Mouse (Mus musculus) MEL (cell line): Measurements from ENCODE around the gene Ube2q2. TPM values are rescaled to one million over a fixed set of nuclear protein-coding genes. Genes with fewer than 3 reads are reported as not detected.

Experiments
- DNase-seq: peaks from one replicate; pipeline ENCODE4 v3.0.0; 2011; ENCODE audit warnings: low read depth, low spot score
- H3K27ac ChIP-seq: 2 replicates; pipeline ENCODE4 v1.5.1; 2012; ENCODE audit warnings: low read depth, mild to moderate bottlenecking, control low read depth, low read length, moderate library complexity; ENCODE audit not compliant: control insufficient read depth
- H3K27me3 ChIP-seq, 2 experiments: fragments of 150-350 bp in 1 of 2; sonication (generic) in 1 of 2; 2 replicates each; pipeline ENCODE4 v1.6.1; 2012; ENCODE audit warnings: low read length in 2 of 2, mild to moderate bottlenecking in 2 of 2, improper control_type of control experiment in 1 of 2, moderate library complexity in 1 of 2; ENCODE audit not compliant: insufficient read depth in 2 of 2, control insufficient read depth in 1 of 2
- H3K36me3 ChIP-seq, 2 experiments: 2 replicates each; pipeline ENCODE4 v1.6.1; 2012 to 2014; ENCODE audit warnings: low read length in 2 of 2, improper control_type of control experiment in 1 of 2, inconsistent platforms in 1 of 2, mild to moderate bottlenecking in 1 of 2; ENCODE audit not compliant: insufficient read depth in 2 of 2, control insufficient read depth in 1 of 2
- H3K4me1 ChIP-seq, 2 experiments: fragments of 150-350 bp in 1 of 2; sonication (generic) in 1 of 2; 2 replicates each; pipeline ENCODE4 v1.6.1; 2012; ENCODE audit warnings: low read length in 2 of 2, improper control_type of control experiment in 1 of 2, mild to moderate bottlenecking in 1 of 2; ENCODE audit not compliant: insufficient read depth in 2 of 2, control insufficient read depth in 1 of 2
- H3K4me3 ChIP-seq, 2 experiments: fragments of 150-350 bp in 1 of 2; sonication (generic) in 1 of 2; 2 replicates each; pipeline ENCODE4 v1.5.1; 2012; ENCODE audit warnings: low read depth in 2 of 2, low read length in 2 of 2, mild to moderate bottlenecking in 2 of 2, moderate library complexity in 2 of 2, control low read depth in 1 of 2, improper control_type of control experiment in 1 of 2; ENCODE audit not compliant: control insufficient read depth in 1 of 2, insufficient read depth in 1 of 2
- H3K79me2 ChIP-seq: 2 replicates; pipeline ENCODE4 v1.6.1; 2012; ENCODE audit warnings: mild to moderate bottlenecking, low read length, moderate library complexity; ENCODE audit not compliant: control insufficient read depth, poor library complexity, insufficient read depth
- H3K9ac ChIP-seq: 2 replicates; pipeline ENCODE4 v1.6.1; 2012; ENCODE audit warnings: low read depth, mild to moderate bottlenecking, control low read depth, low read length, moderate library complexity; ENCODE audit not compliant: control insufficient read depth, poor library complexity, severe bottlenecking
- H3K9me3 ChIP-seq: fragments of 150-350 bp; sonication (generic); replicated peaks from 2 replicates; pipeline ENCODE4 v1.6.1; 2012; ENCODE audit warnings: mild to moderate bottlenecking, low read length, improper control_type of control experiment, moderate library complexity; ENCODE audit not compliant: insufficient read depth
- BHLHE40 ChIP-seq: IDR thresholded peaks from 2 replicates; pipeline ENCODE4 v1.6.1; 2012; ENCODE audit warnings: low read depth, mild to moderate bottlenecking, inconsistent platforms, low read length, improper control_type of control experiment, borderline replicate concordance
- CHD1 ChIP-seq: IDR thresholded peaks from 2 replicates; pipeline ENCODE4 v1.6.1; 2012; ENCODE audit warnings: low read depth, mild to moderate bottlenecking, inconsistent platforms, low read length, improper control_type of control experiment
- CHD2 ChIP-seq: IDR thresholded peaks from 2 replicates; pipeline ENCODE4 v1.6.1; 2011; ENCODE audit warnings: low read length, improper control_type of control experiment
- CTCF ChIP-seq, 3 experiments: IDR thresholded peaks in 2 of 3; conservative IDR thresholded peaks in 1 of 3; 2 replicates each; pipeline ENCODE4 v1.5.1; 2011 to 2012; ENCODE audit warnings: low read length in 3 of 3, low read depth in 2 of 3, mild to moderate bottlenecking in 2 of 3, improper control_type of control experiment in 1 of 3, inconsistent platforms in 1 of 3, mixed read lengths in 1 of 3, moderate library complexity in 1 of 3; ENCODE audit not compliant: control insufficient read depth in 1 of 3, insufficient read depth in 1 of 3, poor library complexity in 1 of 3, severe bottlenecking in 1 of 3
- E2F4 ChIP-seq: IDR thresholded peaks from 2 replicates; pipeline ENCODE4 v1.6.1; 2011; ENCODE audit warnings: low read depth, low read length, improper control_type of control experiment, borderline replicate concordance
- ELF1 ChIP-seq: IDR thresholded peaks from 2 replicates; pipeline ENCODE4 v1.6.1; 2014; ENCODE audit warnings: low read depth, mild to moderate bottlenecking, inconsistent platforms, low read length, improper control_type of control experiment, moderate library complexity
- EP300 ChIP-seq, 2 experiments: IDR thresholded peaks; 2 replicates each; pipeline ENCODE4 v1.6.1; 2011; ENCODE audit warnings: improper control_type of control experiment in 2 of 2, low read length in 2 of 2, low read depth in 1 of 2, mild to moderate bottlenecking in 1 of 2
- ETS1 ChIP-seq: IDR thresholded peaks from 2 replicates; pipeline ENCODE4 v1.6.1; 2012; ENCODE audit warnings: low read depth, mild to moderate bottlenecking, inconsistent platforms, low read length, improper control_type of control experiment, moderate library complexity
- GABPA ChIP-seq: IDR thresholded peaks from 2 replicates; pipeline ENCODE4 v1.6.1; 2012; ENCODE audit warnings: low read depth, mild to moderate bottlenecking, inconsistent platforms, low read length, improper control_type of control experiment, moderate library complexity
- GATA1 ChIP-seq: IDR thresholded peaks from 2 replicates; pipeline ENCODE4 v1.6.1; 2011; ENCODE audit warnings: low read depth, low read length, improper control_type of control experiment
- HCFC1 ChIP-seq: IDR thresholded peaks from 2 replicates; pipeline ENCODE4 v1.6.1; 2012; ENCODE audit warnings: low read depth, mild to moderate bottlenecking, inconsistent platforms, low read length, improper control_type of control experiment, moderate library complexity
- JUND ChIP-seq: IDR thresholded peaks from 2 replicates; pipeline ENCODE4 v1.6.1; 2011; ENCODE audit warnings: low read depth, mild to moderate bottlenecking, improper control_type of control experiment, low read length
- MAFK ChIP-seq: IDR thresholded peaks from 2 replicates; pipeline ENCODE4 v1.6.1; 2011; ENCODE audit warnings: low read depth, mild to moderate bottlenecking, low read length, improper control_type of control experiment, borderline replicate concordance
- MAX ChIP-seq: IDR thresholded peaks from 2 replicates; pipeline ENCODE4 v1.6.1; 2011; ENCODE audit warnings: low read length, improper control_type of control experiment
- MAZ ChIP-seq: IDR thresholded peaks from 2 replicates; pipeline ENCODE4 v1.6.1; 2012; ENCODE audit warnings: low read depth, mild to moderate bottlenecking, inconsistent platforms, low read length, improper control_type of control experiment
- MEF2A ChIP-seq: IDR thresholded peaks from 2 replicates; pipeline ENCODE4 v1.6.1; 2014; ENCODE audit warnings: low read depth, mild to moderate bottlenecking, inconsistent platforms, low read length, improper control_type of control experiment; ENCODE audit not compliant: poor library complexity, insufficient replicate concordance, severe bottlenecking; ENCODE audit errors: extremely low read depth
- MYB ChIP-seq: IDR thresholded peaks from 2 replicates; pipeline ENCODE4 v1.6.1; 2011; ENCODE audit warnings: mild to moderate bottlenecking, low read depth, low read length, improper control_type of control experiment
- MYC ChIP-seq: IDR thresholded peaks from 2 replicates; pipeline ENCODE4 v1.6.1; 2011; ENCODE audit warnings: low read depth, mild to moderate bottlenecking, low read length, improper control_type of control experiment, moderate library complexity
- NELFE ChIP-seq: IDR thresholded peaks from 2 replicates; pipeline ENCODE4 v1.6.1; 2011; ENCODE audit warnings: low read depth, low read length, improper control_type of control experiment
- NRF1 ChIP-seq: IDR thresholded peaks from 2 replicates; pipeline ENCODE4 v1.6.1; 2014; ENCODE audit warnings: low read depth, mild to moderate bottlenecking, inconsistent platforms, low read length, improper control_type of control experiment, moderate library complexity; ENCODE audit not compliant: poor library complexity, insufficient read depth, severe bottlenecking
- POLR2A ChIP-seq, 2 experiments: IDR thresholded peaks; 2 replicates each; pipeline ENCODE4 v1.6.1; 2011 to 2012; ENCODE audit warnings: low read length in 2 of 2, mild to moderate bottlenecking in 2 of 2, control low read depth in 1 of 2, improper control_type of control experiment in 1 of 2, low read depth in 1 of 2, moderate library complexity in 1 of 2; ENCODE audit not compliant: control insufficient read depth in 1 of 2, insufficient read depth in 1 of 2, poor library complexity in 1 of 2
- POLR2AphosphoS2 ChIP-seq: IDR thresholded peaks from 2 replicates; pipeline ENCODE4 v1.6.1; 2011; ENCODE audit warnings: low read length, improper control_type of control experiment
- POLR2AphosphoS5 ChIP-seq: IDR thresholded peaks from 2 replicates; pipeline ENCODE4 v1.6.1; 2012; ENCODE audit warnings: low read depth, borderline replicate concordance, mild to moderate bottlenecking, inconsistent platforms, low read length, moderate library complexity, mixed read lengths
- RAD21 ChIP-seq: IDR thresholded peaks from 2 replicates; pipeline ENCODE4 v1.6.1; 2011; ENCODE audit warnings: mild to moderate bottlenecking, low read depth, low read length, improper control_type of control experiment
- RCOR1 ChIP-seq: IDR thresholded peaks from 2 replicates; pipeline ENCODE4 v1.6.1; 2012; ENCODE audit warnings: low read depth, mild to moderate bottlenecking, inconsistent platforms, low read length, improper control_type of control experiment
- SMC3 ChIP-seq: IDR thresholded peaks from 2 replicates; pipeline ENCODE4 v1.6.1; 2011; ENCODE audit warnings: low read depth, low read length, improper control_type of control experiment
- TAL1 ChIP-seq: IDR thresholded peaks from 2 replicates; pipeline ENCODE4 v1.6.1; 2012; ENCODE audit warnings: mild to moderate bottlenecking, inconsistent platforms, low read length, moderate library complexity, mixed read lengths
- TBP ChIP-seq: IDR thresholded peaks from 2 replicates; pipeline ENCODE4 v1.8.0; 2011; ENCODE audit warnings: low read depth, low read length, improper control_type of control experiment
- TCF12 ChIP-seq: IDR thresholded peaks from 2 replicates; pipeline ENCODE4 v1.6.1; 2014; ENCODE audit warnings: low read depth, mild to moderate bottlenecking, inconsistent platforms, low read length, improper control_type of control experiment, moderate library complexity
- UBTF ChIP-seq: IDR thresholded peaks from 2 replicates; pipeline ENCODE4 v1.6.1; 2012; ENCODE audit warnings: low read depth, mild to moderate bottlenecking, inconsistent platforms, low read length, improper control_type of control experiment, moderate library complexity, borderline replicate concordance; ENCODE audit not compliant: insufficient read depth
- USF1 ChIP-seq: IDR thresholded peaks from 2 replicates; pipeline ENCODE4 v1.6.1; 2014; ENCODE audit warnings: low read depth, mild to moderate bottlenecking, inconsistent platforms, low read length, improper control_type of control experiment, moderate library complexity
- USF2 ChIP-seq, 2 experiments: IDR thresholded peaks; 2 replicates each; pipeline ENCODE4 v1.6.1; 2011 to 2012; ENCODE audit warnings: improper control_type of control experiment in 2 of 2, low read length in 2 of 2, borderline replicate concordance in 1 of 2, inconsistent platforms in 1 of 2, low read depth in 1 of 2, mild to moderate bottlenecking in 1 of 2; ENCODE audit not compliant: insufficient read depth in 1 of 2
- ZC3H11A ChIP-seq: IDR thresholded peaks from 2 replicates; pipeline ENCODE4 v1.6.1; 2012; ENCODE audit warnings: low read depth, mild to moderate bottlenecking, inconsistent platforms, low read length, improper control_type of control experiment
- ZKSCAN1 ChIP-seq: IDR thresholded peaks from 2 replicates; pipeline ENCODE4 v1.6.1; 2012; ENCODE audit warnings: low read depth, mild to moderate bottlenecking, inconsistent platforms, low read length, improper control_type of control experiment, moderate library complexity
- ZMIZ1 ChIP-seq: IDR thresholded peaks from 2 replicates; pipeline ENCODE4 v1.6.1; 2012; ENCODE audit warnings: low read depth, mild to moderate bottlenecking, inconsistent platforms, low read length, improper control_type of control experiment, moderate library complexity
- ZNF384 ChIP-seq: IDR thresholded peaks from 2 replicates; pipeline ENCODE4 v1.6.1; 2012; ENCODE audit warnings: low read depth, mild to moderate bottlenecking, inconsistent platforms, low read length, improper control_type of control experiment
- polyA plus RNA-seq, 2 experiments: library from polyadenylated mRNA; stranded (reverse) in 1 of 2; unstranded in 1 of 2; fragments of >175 nt in 1 of 2; fragments of >200 nt in 1 of 2; gene quantifications; 2 replicates each; pipeline versions ENCODE4 v1.2.1 to v1.2.4; 2012; ENCODE audit warnings: low replicate concordance in 2 of 2, low read depth in 1 of 2; ENCODE audit not compliant: insufficient read length in 2 of 2, insufficient read depth in 1 of 2, missing spikeins in 1 of 2
- total RNA-seq: library from RNA; depleted of rRNA; stranded (reverse); fragments of 300-350 nt; gene quantifications from 2 replicates; pipeline ENCODE4 v1.2.3, GENCODE M21; 2012

The Ube2q2 gene
- total and polyA plus RNA-seq, 3 experiments: 21.7 to 23.6 TPM; not detected in 1

DNA sequence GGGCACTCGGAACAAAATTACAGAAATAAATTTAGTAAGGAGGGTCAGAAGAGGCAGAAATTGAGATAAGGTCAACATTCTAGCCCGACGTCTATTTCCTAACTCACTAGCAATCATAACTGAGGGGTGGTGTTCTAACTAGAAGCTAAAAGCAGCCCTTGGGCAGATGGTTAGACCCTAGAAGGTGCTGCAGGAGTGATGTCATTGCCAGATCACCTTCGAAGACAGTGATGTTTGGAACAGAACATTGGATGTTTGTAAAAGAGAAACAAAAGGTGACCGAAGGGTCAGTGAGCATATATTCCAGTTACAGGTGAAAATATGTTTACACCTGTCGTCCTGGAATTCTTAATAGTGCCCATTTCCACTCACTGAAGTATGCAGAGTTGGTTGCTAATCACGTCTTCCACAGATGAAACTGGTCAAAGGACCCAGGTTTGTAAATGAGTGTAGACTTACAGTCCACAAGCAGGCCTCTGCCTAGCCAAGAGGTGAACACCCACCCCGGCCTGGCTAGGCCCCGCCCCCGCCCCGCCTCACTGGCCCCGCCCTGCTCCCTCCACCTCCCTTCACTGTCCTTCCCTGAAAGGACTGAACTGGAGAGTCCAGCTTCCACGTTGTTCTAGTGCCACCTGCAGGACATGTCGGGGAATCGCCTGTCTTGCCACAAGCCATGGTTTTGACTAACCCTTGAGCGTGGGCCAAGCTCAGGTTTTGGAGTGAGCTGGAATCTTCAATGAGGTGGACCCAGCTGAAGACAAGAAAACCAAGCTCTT is 38.4 kb upstream of the Ube2q2 start:
- H3K9me3 ChIP-seq: no peaks in the 10 kb centered on the region
- DNase-seq: peak; percentile 92
- peaks cover 0 to 3% of the 10 kb centered on the region in 2 experiments; a peak in 1 of 4 replicates for H3K4me1 ChIP-seq
- no peaks in the 10 kb centered on the region for H3K79me2 ChIP-seq
- peaks cover 5 to 12% of the 10 kb centered on the region in 2 experiments for H3K27me3 ChIP-seq
- H3K27ac ChIP-seq: no peak overlapping the region
- H3K4me3 ChIP-seq: no peak overlapping the region
- peaks cover 0 to 2% of the 10 kb centered on the region in 2 experiments; a peak in 1 of 4 replicates for H3K36me3 ChIP-seq
- no peak overlapping the region for H3K9ac ChIP-seq
- no peak for TF ChIP-seq NRF1
- no peak for TF ChIP-seq CHD1
- no peak for TF ChIP-seq USF1
- no peak for TF ChIP-seq TAL1
- no peak for TF ChIP-seq JUND
- no peak for TF ChIP-seq TBP
- no peak for TF ChIP-seq EP300 (IDR thresholded peaks at IDR 0.05; ENCODE audit: low read depth in 1 of 2, low read length in 2 of 2)
- TF ChIP-seq BHLHE40: no peak
- TF ChIP-seq CTCF (IDR thresholded peaks at IDR 0.05 in 2 of 3, conservative IDR thresholded peaks at IDR 0.05 in 1 of 3; ENCODE audit: control insufficient read depth in 1 of 3, insufficient read depth in 1 of 3, low read depth in 2 of 3, low read length in 3 of 3, poor library complexity in 1 of 3, severe bottlenecking in 1 of 3): peak; percentile 75 to 94 (median 90)
- no peak for TF ChIP-seq MAX
- TF ChIP-seq MAFK: no peak
- no peak for TF ChIP-seq GATA1
- no peak for TF ChIP-seq ZMIZ1
- TF ChIP-seq USF2 (IDR thresholded peaks at IDR 0.05; ENCODE audit: borderline replicate concordance in 1 of 2, insufficient read depth in 1 of 2, low read depth in 1 of 2, low read length in 2 of 2): no peak
- no peak for TF ChIP-seq RCOR1
- no peak for TF ChIP-seq MYC
- no peak for TF ChIP-seq ELF1
- no peak for TF ChIP-seq CHD2
- TF ChIP-seq MEF2A: no peak
- TF ChIP-seq UBTF: no peak
- TF ChIP-seq ETS1: no peak
- TF ChIP-seq ZC3H11A: peak; percentile 79
- TF ChIP-seq RAD21: peak; percentile 90
- TF ChIP-seq POLR2AphosphoS2: no peak
- no peak for TF ChIP-seq POLR2AphosphoS5
- no peak for TF ChIP-seq MYB
- TF ChIP-seq SMC3: peak; percentile 86
- peak; percentile 83; the same call in 1 of the 2 replicates for TF ChIP-seq MAZ
- TF ChIP-seq POLR2A (IDR thresholded peaks at IDR 0.05; ENCODE audit: control insufficient read depth in 1 of 2, insufficient read depth in 1 of 2, low read depth in 1 of 2, low read length in 2 of 2, poor library complexity in 1 of 2): no peak
- TF ChIP-seq TCF12: no peak
- no peak for TF ChIP-seq GABPA
- no peak for TF ChIP-seq NELFE
- no peak for TF ChIP-seq ZKSCAN1
- TF ChIP-seq E2F4: no peak
- no peak for TF ChIP-seq HCFC1
- no peak for TF ChIP-seq ZNF384
